Mouse (Mus musculus) central nervous system, embryonic 18 days (tissue): ENCODE data around the gene Rin1. TPM values are rescaled to one million over a fixed set of nuclear protein-coding genes. Genes with fewer than 3 reads are reported as not detected.

Source experiments
- polyA plus RNA-seq: library from polyadenylated mRNA; depleted of rRNA; stranded (reverse); fragments of >200 nt; gene quantifications from 2 replicates; pipeline ENCODE4 v1.2.3, GENCODE M21; 2012; rRNA removed

Gene Rin1
- 3.1 and 3.9 TPM in 2 replicates for polyA plus RNA-seq

GRCm38 (mm10) chr19:5050047-5050905 is at the start of gene Rin1:
TSS of gene Rin1 (plus strand) at chr19:5050481.

GRCm38 (mm10) chr19:5023621-5024479 is 26.4 kb upstream of the Rin1 start, which contains the start of gene Slc29a2:
TSS of gene Slc29a2 (plus strand) at chr19:5023860.

GRCm38 (mm10) chr19:5038709-5039156 is 11.5 kb upstream of the Rin1 start, which contains the start of the genes B4gat1 and AC124502.3:
TSS of gene B4gat1 (plus strand) at chr19:5038826.
TSS of gene AC124502.3 (plus strand) at chr19:5038891.

GRCm38 (mm10) chr19:5040862-5041523 is 9.3 kb upstream of the Rin1 start, which contains the start of gene Brms1:
TSS of gene Brms1 (plus strand) at chr19:5041354.

GRCm38 (mm10) chr19:5067867-5068569 is 17.7 kb downstream of the Rin1 start, which contains the start of gene Cd248:
TSS of gene Cd248 (plus strand) at chr19:5068078.

GRCm38 (mm10) chr19:5085145-5085863 is 35.0 kb downstream of the Rin1 start, which contains the start of gene Tmem151a:
TSS of gene Tmem151a (minus strand) at chr19:5085531.

GRCm38 (mm10) chr19:5087884-5088728 is 37.8 kb downstream of the Rin1 start, which contains the start of gene Yif1a:
TSS of gene Yif1a (plus strand) at chr19:5088538.

GRCm38 (mm10) chr19:5098363-5099143 is 48.3 kb downstream of the Rin1 start, which contains the start of gene Cnih2:
TSS of gene Cnih2 (minus strand) at chr19:5098521.

Other genes starting within 250 kb of the Rin1 start
- gene Gm21992, start 238.9 kb upstream of the Rin1 start, polyA plus RNA-seq: 10.6 and 11.3 TPM in 2 replicates
- gene Rbm14, start 238.8 kb upstream of the Rin1 start, polyA plus RNA-seq: 45.3 and 49.8 TPM in 2 replicates
- 42.6 and 45.4 TPM in 2 replicates for gene Ccs, start 211.1 kb upstream of the Rin1 start, polyA plus RNA-seq
- 0.95 and 0.98 TPM in 2 replicates for gene Ccdc87, start 211.1 kb upstream of the Rin1 start, polyA plus RNA-seq
- 77.2 and 77.8 TPM in 2 replicates for gene Ctsf, start 195.4 kb upstream of the Rin1 start, polyA plus RNA-seq
- 1.1 and 2.5 TPM in 2 replicates for gene Actn3, start 172.6 kb upstream of the Rin1 start, polyA plus RNA-seq
- 34.2 and 37.1 TPM in 2 replicates for gene Zdhhc24, start 171.8 kb upstream of the Rin1 start, polyA plus RNA-seq
- 19.7 and 23.0 TPM in 2 replicates for gene Bbs1, start 143.9 kb upstream of the Rin1 start, polyA plus RNA-seq
- gene Dpp3, start 122.2 kb upstream of the Rin1 start, polyA plus RNA-seq: 89.2 and 90.6 TPM in 2 replicates
- 11.6 and 14.6 TPM in 2 replicates for gene Peli3, start 107.4 kb upstream of the Rin1 start, polyA plus RNA-seq
- gene Mrpl11, start 88.3 kb upstream of the Rin1 start, polyA plus RNA-seq: 93.3 and 102 TPM in 2 replicates
- 7.7 and 9.5 TPM in 2 replicates for gene Npas4, start 60.2 kb upstream of the Rin1 start, polyA plus RNA-seq
- gene Slc29a2, start 26.6 kb upstream of the Rin1 start, polyA plus RNA-seq: 39.3 and 39.8 TPM in 2 replicates
- 56.5 and 59.7 TPM in 2 replicates for gene B4gat1, start 11.7 kb upstream of the Rin1 start, polyA plus RNA-seq
- 3.2 TPM in 2 replicates for gene AC124502.3, start 11.6 kb upstream of the Rin1 start, polyA plus RNA-seq
- gene Brms1, start 9.1 kb upstream of the Rin1 start, polyA plus RNA-seq: 24.9 and 25.9 TPM in 2 replicates
- gene Cd248, start 17.6 kb downstream of the Rin1 start, polyA plus RNA-seq: 8.3 and 9.9 TPM in 2 replicates
- 24.0 and 25.4 TPM in 2 replicates for gene Tmem151a, start 35.0 kb downstream of the Rin1 start, polyA plus RNA-seq
- 48.7 and 56.5 TPM in 2 replicates for gene Yif1a, start 38.1 kb downstream of the Rin1 start, polyA plus RNA-seq
- gene Cnih2, start 48.0 kb downstream of the Rin1 start, polyA plus RNA-seq: 463 and 505 TPM in 2 replicates
- 152 and 160 TPM in 2 replicates for gene Rab1b, start 56.6 kb downstream of the Rin1 start, polyA plus RNA-seq
- 104 and 108 TPM in 2 replicates for gene Klc2, start 68.1 kb downstream of the Rin1 start, polyA plus RNA-seq
- 50.6 and 57.1 TPM in 2 replicates for gene Pacs1, start 222.6 kb downstream of the Rin1 start, polyA plus RNA-seq
- gene Sf3b2, start 245.0 kb downstream of the Rin1 start, polyA plus RNA-seq: 142 and 151 TPM in 2 replicates
- gene Gal3st3, start 247.8 kb downstream of the Rin1 start, polyA plus RNA-seq: 38.8 and 47.3 TPM in 2 replicates